Mouse (Mus musculus) B cell, adult (primary cell): Measurements from ENCODE around the gene Polr3e. TPM values are rescaled to one million over a fixed set of nuclear protein-coding genes. Genes with fewer than 3 reads are reported as not detected.

Source experiments
- total RNA-seq: library from RNA; stranded (reverse); gene quantifications from 4 replicates; pipeline ENCODE4 v1.2.4, GENCODE M21; 2023; ENCODE audit not compliant: inconsistent age

Gene Polr3e
- 28.1 to 33.9 TPM (median 31.5 TPM) in 4 replicates for total RNA-seq

GRCm38 (mm10) chr7:120917592-120918461 lies at the start of gene Polr3e:
Polr3e (plus strand) TSS chr7:120917744.

GRCm38 (mm10) chr7:120982200-120982841 lies 64.8 kb downstream of the Polr3e start, which contains the start of the genes Cdr2 and Mfsd13b:
Cdr2 (minus strand) TSS chr7:120982312.
Mfsd13b (plus strand) TSS chr7:120982509.

Other genes starting within 250 kb of the Polr3e start
- gene Pdzd9, start 247.4 kb upstream of the Polr3e start, total RNA-seq, result 0.54 TPM in 1 of 4 replicates, not detected in the others
- gene Mosmo, start 240.1 kb upstream of the Polr3e start, total RNA-seq, result 14.6 to 24.8 TPM (median 18.8 TPM) in 4 replicates
- gene Vwa3a, start 178.4 kb upstream of the Polr3e start, total RNA-seq, result 0.13 TPM in 1 of 4 replicates, not detected in the others
- not detected in 4 replicates for gene Gm5737, start 105.4 kb upstream of the Polr3e start, total RNA-seq
- 23.4 to 32.7 TPM (median 25.3 TPM) in 4 replicates for gene Eef2k, start 74.9 kb upstream of the Polr3e start, total RNA-seq
- gene Cdr2, start 64.6 kb downstream of the Polr3e start, total RNA-seq, result 3.1 to 3.8 TPM (median 3.6 TPM) in 4 replicates
- not detected in 4 replicates for gene Mfsd13b, start 64.8 kb downstream of the Polr3e start, total RNA-seq
- gene Mettl9, start 116.7 kb downstream of the Polr3e start, total RNA-seq, result 16.9 to 18.6 TPM (median 17.6 TPM) in 4 replicates
- 0.63 to 1.7 TPM (median 1.3 TPM) in 4 replicates for gene Igsf6, start 156.8 kb downstream of the Polr3e start, total RNA-seq
- 1.4 to 2.9 TPM (median 1.9 TPM) in 4 replicates for gene Otoa, start 163.9 kb downstream of the Polr3e start, total RNA-seq